Mouse (Mus musculus) liver, embryonic 11.5 days (tissue): ENCODE measurements around the gene Dolk. TPM values are rescaled to one million over a fixed set of nuclear protein-coding genes. Genes with fewer than 3 reads are reported as not detected.

Source experiments
- ATAC-seq: fragments of 200-750 bp; cut with Nextera tagmentation; replicated peaks from 2 replicates; pipeline ENCODE4 v1.8.0; 2017; ENCODE audit warnings: moderate number of reproducible peaks, mild to moderate bottlenecking, moderate TSS enrichment, moderate library complexity; ENCODE audit not compliant: low FRiP score
- DNase-seq: peaks from one replicate; pipeline ENCODE4 v3.0.0-alpha.2; 2017; ENCODE audit warnings: low spot score
- H3K27ac ChIP-seq: fragments of 300-500 bp; sonication (generic); 2 replicates; pipeline ENCODE4 v1.5.1; 2014; ENCODE audit warnings: mild to moderate bottlenecking, low read depth, low read length, control low read depth
- H3K27me3 ChIP-seq: fragments of 300-500 bp; sonication (generic); replicated peaks from 2 replicates; pipeline ENCODE4 v1.6.1; 2014; ENCODE audit warnings: low read length, mixed read lengths; ENCODE audit not compliant: control insufficient read depth, insufficient read depth
- H3K36me3 ChIP-seq: fragments of 300-500 bp; sonication (generic); 2 replicates; pipeline ENCODE4 v1.6.1; 2014; ENCODE audit warnings: mild to moderate bottlenecking, low read length, moderate library complexity, mixed read lengths; ENCODE audit not compliant: control insufficient read depth, insufficient read depth
- H3K4me1 ChIP-seq: fragments of 300-500 bp; sonication (generic); replicated peaks from 2 replicates; pipeline ENCODE4 v1.6.1; 2014; ENCODE audit warnings: low read length, mixed read lengths; ENCODE audit not compliant: control insufficient read depth, insufficient read depth
- H3K4me2 ChIP-seq: fragments of 300-500 bp; sonication (generic); 2 replicates; pipeline ENCODE4 v1.6.1; 2014; ENCODE audit warnings: mild to moderate bottlenecking, control low read depth, moderate library complexity
- H3K4me3 ChIP-seq: fragments of 300-500 bp; sonication (generic); 2 replicates; pipeline ENCODE4 v1.5.1; 2014; ENCODE audit warnings: low read depth, low read length, control low read depth
- H3K9ac ChIP-seq: fragments of 300-500 bp; sonication (generic); 2 replicates; pipeline ENCODE4 v1.6.1; 2014; ENCODE audit warnings: low read depth, low read length, control low read depth
- H3K9me3 ChIP-seq: fragments of 300-500 bp; sonication (generic); 2 replicates; pipeline ENCODE4 v1.6.1; 2016; ENCODE audit warnings: low read length, inconsistent platforms, mixed read lengths; ENCODE audit not compliant: control insufficient read depth
- WGBS: fragments of 180-500 bp; shearing (Covaris S2); extraction: QIAGEN DNeasy Blood & Tissue Kit; methylation state at CpG from one replicate; pipeline ENCODE4 v1.1.7; 2014; 5-methylcytosine and 5-hydroxymethylcytosine counted together
- polyA plus RNA-seq: library from polyadenylated mRNA; unstranded; fragments of >200 nt; fragmentation: Nextera tagmentation; extraction: Ambion mirVana; gene quantifications from 2 replicates; pipeline ENCODE4 v1.2.1, GENCODE M21; 2014

Gene Dolk
- polyA plus RNA-seq = 24.2 and 25.6 TPM in 2 replicates

GRCm38 (mm10) chr2:30286192-30287026, at the start of gene Dolk, which contains the start of gene Nup188:
Gene Dolk, minus strand, starts transcription at chr2:30286334.
Gene Nup188, plus strand, starts transcription at chr2:30286397.
- no peaks in the 10 kb centered on the region for H3K27me3 ChIP-seq
- DNase-seq (peak; percentile 99), ATAC-seq (peak; percentile 88)
- H3K9ac ChIP-seq = peak within 1 kb of the TSS; percentile 93
- peak within 1 kb of the TSS; percentile 99 for H3K4me2 ChIP-seq
- H3K4me1 ChIP-seq = peaks cover 20% of the 10 kb centered on the region
- peak within 1 kb of the TSS; percentile 88 for H3K4me3 ChIP-seq
- under 1% methylated on average over 67 of the region's 68 CpGs for WGBS
- peak within 1 kb of the TSS; percentile 75 for H3K27ac ChIP-seq
- H3K9me3 ChIP-seq = no peaks in the 10 kb centered on the region
- H3K36me3 ChIP-seq = peaks cover 12% of the 10 kb centered on the region; the same call in 1 of the 2 replicates

GRCm38 (mm10) chr2:30335324-30335723, 49.2 kb upstream of the Dolk start:
- Histone ChIP-seq H3K27ac (no peak overlapping the region), H3K4me2 (no peak overlapping the region), H3K9me3 (no peaks in the 10 kb centered on the region), H3K4me3 (no peak overlapping the region), H3K27me3 (no peaks in the 10 kb centered on the region), H3K4me1 (no peaks in the 10 kb centered on the region), H3K36me3 (peaks cover 58% of the 10 kb centered on the region), H3K9ac (no peak overlapping the region)
- ATAC-seq = no peak
- no peak for DNase-seq
- WGBS = 96% methylated on average over 2 of the region's 2 CpGs

GRCm38 (mm10) chr2:30328791-30329190, 42.7 kb upstream of the Dolk start:
- no peak overlapping the region for H3K9ac ChIP-seq
- no peaks in the 10 kb centered on the region for H3K9me3 ChIP-seq
- ATAC-seq = no peak
- H3K27ac ChIP-seq = no peak overlapping the region
- 87% methylated on average over 3 of the region's 3 CpGs for WGBS
- no peaks in the 10 kb centered on the region for H3K27me3 ChIP-seq
- no peaks in the 10 kb centered on the region for H3K4me1 ChIP-seq
- no peak overlapping the region for H3K4me3 ChIP-seq
- no peak overlapping the region for H3K4me2 ChIP-seq
- no peak for DNase-seq
- peaks cover 62% of the 10 kb centered on the region for H3K36me3 ChIP-seq

- ATAC-seq = no peak
- no peak for DNase-seq
- Histone ChIP-seq H3K9me3 (no peaks in the 10 kb centered on the region), H3K27ac (no peak overlapping the region), H3K27me3 (no peaks in the 10 kb centered on the region), H3K4me1 (no peaks in the 10 kb centered on the region), H3K4me3 (no peak overlapping the region), H3K9ac (no peak overlapping the region), H3K4me2 (no peak overlapping the region), H3K36me3 (peaks cover 69% of the 10 kb centered on the region)
- WGBS = 93% methylated on average over 7 of the region's 7 CpGs
Measured at GRCm38 (mm10) chr2:30327276-30327675, 41.1 kb upstream of the Dolk start.

GRCm38 (mm10) chr2:30325296-30325695, 39.2 kb upstream of the Dolk start:
- WGBS = 93% methylated on average over 5 of the region's 5 CpGs
- DNase-seq = no peak

GRCm38 (mm10) chr2:30323111-30323510, 37.0 kb upstream of the Dolk start:
- DNase-seq (no peak), ATAC-seq (no peak)
- Histone ChIP-seq H3K9ac (no peak overlapping the region), H3K27ac (no peak overlapping the region), H3K36me3 (peaks cover 58% of the 10 kb centered on the region), H3K27me3 (no peaks in the 10 kb centered on the region), H3K9me3 (no peaks in the 10 kb centered on the region), H3K4me1 (no peaks in the 10 kb centered on the region), H3K4me2 (no peak overlapping the region), H3K4me3 (no peak overlapping the region)
- 91% methylated on average over 7 of the region's 7 CpGs for WGBS

More at GRCm38 (mm10) chr2:30325296-30325695, 39.2 kb upstream of the Dolk start:
- Histone ChIP-seq H3K4me1 (no peaks in the 10 kb centered on the region), H3K9me3 (no peaks in the 10 kb centered on the region), H3K27ac (no peak overlapping the region), H3K9ac (no peak overlapping the region), H3K4me3 (no peak overlapping the region), H3K36me3 (peaks cover 70% of the 10 kb centered on the region), H3K4me2 (no peak overlapping the region), H3K27me3 (no peaks in the 10 kb centered on the region)
- ATAC-seq = no peak

- no peak overlapping the region for H3K4me2 ChIP-seq
- H3K4me3 ChIP-seq = no peak overlapping the region
- H3K4me1 ChIP-seq = no peaks in the 10 kb centered on the region
- no peaks in the 10 kb centered on the region for H3K27me3 ChIP-seq
- no peak overlapping the region for H3K27ac ChIP-seq
- no peak for ATAC-seq
- H3K36me3 ChIP-seq = peaks cover 60% of the 10 kb centered on the region
- no peak for DNase-seq
- H3K9ac ChIP-seq = no peak overlapping the region
- H3K9me3 ChIP-seq = no peaks in the 10 kb centered on the region
- 88% methylated on average over 4 of the region's 4 CpGs for WGBS
Measured at GRCm38 (mm10) chr2:30319260-30319659, 33.1 kb upstream of the Dolk start.

- 90% methylated on average over 5 of the region's 5 CpGs for WGBS
Measured at GRCm38 (mm10) chr2:30316955-30317354, 30.8 kb upstream of the Dolk start.

GRCm38 (mm10) chr2:30316136-30316535, 30.0 kb upstream of the Dolk start:
- no peaks in the 10 kb centered on the region for H3K27me3 ChIP-seq
- H3K9me3 ChIP-seq = no peaks in the 10 kb centered on the region
- 93% methylated on average over 4 of the region's 4 CpGs for WGBS
- H3K36me3 ChIP-seq = peaks cover 51% of the 10 kb centered on the region
- H3K4me3 ChIP-seq = no peak overlapping the region
- DNase-seq (no peak), ATAC-seq (no peak)
- no peaks in the 10 kb centered on the region for H3K4me1 ChIP-seq
- no peak overlapping the region for H3K4me2 ChIP-seq
- no peak overlapping the region for H3K27ac ChIP-seq
- no peak overlapping the region for H3K9ac ChIP-seq

More at GRCm38 (mm10) chr2:30316955-30317354, 30.8 kb upstream of the Dolk start:
- Histone ChIP-seq H3K36me3 (peaks cover 56% of the 10 kb centered on the region), H3K27me3 (no peaks in the 10 kb centered on the region), H3K9me3 (no peaks in the 10 kb centered on the region), H3K4me3 (no peak overlapping the region), H3K9ac (no peak overlapping the region), H3K4me2 (no peak overlapping the region), H3K4me1 (no peaks in the 10 kb centered on the region), H3K27ac (no peak overlapping the region)
- DNase-seq (no peak), ATAC-seq (no peak)
